Mouse (Mus musculus) spleen, adult 10 weeks (tissue): ENCODE results near the gene Magohb. TPM values are rescaled to one million over a fixed set of nuclear protein-coding genes. Genes with fewer than 3 reads are reported as not detected.

Experiments used
- polyA plus RNA-seq: library from polyadenylated mRNA; stranded (reverse); fragments of 350-450 nt; fragmentation: Illumina TruSeq; extraction: RNeasy Lipid Tissue Mini Kit (QIAGEN cat#74804); gene quantifications from one replicate; pipeline ENCODE4 v1.2.3, GENCODE M21; 2015; ENCODE audit warnings: low replicate concordance; ENCODE audit not compliant: insufficient read depth

Gene Magohb
- 29.8 TPM for polyA plus RNA-seq

DNA sequence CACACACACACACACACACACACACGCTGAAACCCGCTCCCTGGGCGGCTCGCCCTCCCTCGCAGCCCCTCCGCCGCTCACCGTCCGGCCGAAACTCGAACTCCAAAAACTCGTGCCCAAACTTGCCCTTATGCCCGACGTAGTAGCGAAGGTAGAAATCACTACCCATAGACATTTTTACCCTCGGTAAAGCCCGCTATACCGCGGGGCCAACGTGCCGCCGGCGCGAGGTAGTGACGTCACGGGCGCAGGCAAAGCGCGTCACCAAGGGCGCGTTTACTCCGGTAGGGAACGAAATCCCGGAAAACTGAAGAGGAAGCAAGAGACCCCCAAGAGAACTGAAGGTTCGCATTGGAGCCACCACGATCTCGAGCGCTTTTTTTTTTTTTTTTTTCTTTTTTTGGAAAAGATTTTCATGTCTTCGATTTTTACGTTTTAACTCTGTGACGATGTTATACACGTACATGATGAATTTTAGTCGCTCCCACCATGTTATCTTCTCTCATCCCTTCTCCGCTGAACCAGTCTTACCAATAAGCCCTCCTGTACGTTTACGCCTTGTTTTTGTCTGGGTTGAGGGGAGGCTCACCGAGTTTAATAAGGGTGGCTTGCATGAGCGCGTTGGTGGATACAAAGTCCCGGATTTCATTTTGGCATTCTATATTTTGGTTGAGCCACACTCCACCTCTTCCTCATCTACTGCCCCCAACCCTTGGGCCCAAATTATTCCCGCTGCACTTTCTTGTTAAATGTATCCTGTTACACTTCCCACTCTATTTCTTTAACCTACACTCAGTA, at the start of gene Magohb:
Magohb (minus strand) TSS at position 254 of the 798 bp plus-strand sequence.

DNA sequence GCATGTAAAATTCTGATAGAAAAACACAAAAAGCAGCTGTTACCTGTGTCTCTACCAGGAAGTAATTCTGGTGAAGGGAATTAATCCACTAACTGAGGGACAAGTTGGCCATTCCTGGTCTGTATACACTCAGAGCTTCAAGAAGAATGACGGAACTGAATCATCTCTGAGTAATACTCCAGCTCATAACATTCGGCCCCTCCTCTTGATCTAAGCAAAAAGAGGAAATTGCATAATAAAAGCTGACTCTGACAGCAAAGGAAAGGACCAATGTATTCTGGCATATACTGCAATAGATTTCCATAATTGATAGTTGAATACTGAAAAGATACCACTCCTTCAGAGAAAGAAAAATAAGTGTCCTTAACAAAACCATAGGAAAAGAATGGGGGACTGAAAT, 45.8 kb downstream of the Magohb start, which contains the start of gene Klra2:
Klra2 (minus strand) TSS at position 157 of the 400 bp plus-strand sequence.

Other genes starting within 250 kb of the Magohb start
- 21.7 TPM for gene Klra2, start 45.9 kb downstream of the Magohb start, polyA plus RNA-seq
- gene Styk1, start 60.4 kb upstream of the Magohb start, polyA plus RNA-seq, result 2.0 TPM
- gene Ybx3, start 95.2 kb upstream of the Magohb start, polyA plus RNA-seq, result 75.6 TPM
- not detected for gene 5430401F13Rik, start 193.2 kb upstream of the Magohb start, polyA plus RNA-seq
- not detected for gene Gm6619, start 193.2 kb upstream of the Magohb start, polyA plus RNA-seq